Mouse (Mus musculus) thymus, postnatal 4 days (tissue): ENCODE data around the gene Hic2.

ENCODE experiments used
- DNase-seq: peaks from one replicate; pipeline ENCODE4 v3.0.0; 2021

The Hic2 gene

GRCm38 (mm10) chr16:17234499-17234895 is 1.1 kb downstream of the Hic2 start:
- peak; percentile 65 for DNase-seq

DNA sequence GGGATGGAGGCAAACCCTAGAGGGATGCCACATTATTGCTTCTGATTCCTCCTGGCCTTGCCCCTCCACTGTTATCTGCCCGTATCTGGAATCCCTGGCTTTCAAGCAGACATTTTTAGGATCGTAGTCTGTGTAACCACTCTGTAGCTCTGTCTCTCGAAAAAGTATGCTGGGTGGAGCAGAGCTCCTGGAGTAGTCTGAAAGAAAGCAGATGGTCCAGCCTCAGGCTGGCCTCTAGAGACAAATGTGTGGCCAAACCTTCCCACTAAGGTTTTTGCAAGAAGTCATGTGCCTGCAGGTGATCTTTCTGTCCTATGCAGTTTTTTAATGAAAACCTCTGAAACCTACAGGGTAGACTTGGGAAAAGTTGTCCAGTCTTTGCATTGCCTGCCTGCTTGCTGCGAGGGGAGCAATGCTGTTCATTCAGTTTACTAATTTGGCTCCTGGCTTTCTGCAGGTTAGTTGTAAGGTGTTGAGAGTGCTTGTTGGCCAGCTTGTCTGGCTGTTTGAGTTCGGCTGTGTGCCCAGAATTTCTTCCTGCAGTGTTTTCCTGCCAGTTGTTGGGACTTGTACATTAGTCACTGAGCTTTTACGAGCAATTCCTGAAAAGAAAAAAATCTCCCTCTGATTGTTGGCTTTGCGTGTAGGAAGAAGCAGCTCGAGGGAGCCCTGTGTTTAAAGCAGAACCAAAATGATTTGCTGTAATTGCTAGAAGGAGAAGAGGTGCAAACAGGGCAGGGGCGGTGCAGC is 1.7 kb downstream of the Hic2 start:
- DNase-seq = no peak

DNA sequence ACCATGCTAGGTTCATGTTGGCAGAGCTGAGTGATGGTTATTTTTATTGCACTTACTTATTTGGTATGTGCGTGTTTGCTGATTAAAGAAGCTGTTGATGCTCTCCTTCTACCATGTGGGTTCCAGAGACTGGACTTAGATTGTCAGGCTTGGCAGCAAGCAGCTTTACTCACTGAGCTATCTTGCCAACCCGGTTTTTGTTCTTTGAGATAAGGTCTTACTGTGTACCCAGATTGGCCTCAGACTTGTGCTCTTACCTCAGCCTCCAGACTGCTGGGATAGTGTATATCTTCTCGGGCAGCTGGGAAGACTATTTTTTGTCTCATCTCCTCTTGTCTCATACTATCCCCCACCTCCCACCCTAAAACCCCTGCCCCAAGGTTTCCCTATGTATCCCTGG is 4.3 kb downstream of the Hic2 start:
- DNase-seq = no peak

DNA sequence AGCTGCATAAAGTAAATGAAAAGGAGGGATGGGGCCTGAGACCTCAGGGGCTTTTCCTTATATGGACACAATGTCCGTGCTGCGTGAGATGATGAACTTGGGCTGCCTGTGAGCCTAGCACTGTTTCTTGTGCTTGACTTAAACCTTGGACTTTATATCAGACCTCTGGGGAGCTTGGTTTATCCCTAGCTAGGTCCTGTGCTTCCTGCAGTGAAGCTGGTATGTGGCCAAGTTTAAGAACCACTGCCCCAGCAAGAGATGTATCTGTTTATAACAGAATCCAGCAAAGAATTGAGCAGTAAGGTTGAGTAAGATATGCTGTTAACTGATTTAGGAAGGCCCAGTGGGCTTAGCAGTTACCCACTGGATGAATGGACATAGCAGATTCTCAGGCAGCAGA is 6.0 kb downstream of the Hic2 start:
- DNase-seq = no peak

DNA sequence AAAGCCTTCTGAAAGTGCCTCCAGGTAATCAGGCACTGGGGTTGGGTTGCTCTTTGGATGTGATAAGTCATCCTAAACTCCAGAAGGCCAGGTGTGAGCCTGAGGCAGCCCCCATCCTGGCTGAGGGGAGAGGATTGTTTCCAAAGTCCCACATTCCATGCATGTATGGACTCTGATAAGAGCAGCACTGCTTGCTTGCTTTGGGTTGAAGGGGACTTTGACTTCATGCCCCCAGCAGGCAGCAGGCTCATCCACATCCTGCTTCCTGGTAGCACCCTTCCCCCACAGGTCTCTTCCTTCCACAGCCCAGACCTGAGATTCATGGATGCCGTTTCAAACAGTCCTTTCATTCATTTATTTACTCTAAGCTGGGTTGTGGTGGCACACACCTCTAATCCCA is 10.4 kb downstream of the Hic2 start:
- DNase-seq = no peak

- no peak for DNase-seq
These were observed 11.6 kb downstream of the Hic2 start for GRCm38 (mm10) chr16:17244996-17245395.

GRCm38 (mm10) chr16:17247727-17248126 is 14.4 kb downstream of the Hic2 start:
- no peak for DNase-seq

DNA sequence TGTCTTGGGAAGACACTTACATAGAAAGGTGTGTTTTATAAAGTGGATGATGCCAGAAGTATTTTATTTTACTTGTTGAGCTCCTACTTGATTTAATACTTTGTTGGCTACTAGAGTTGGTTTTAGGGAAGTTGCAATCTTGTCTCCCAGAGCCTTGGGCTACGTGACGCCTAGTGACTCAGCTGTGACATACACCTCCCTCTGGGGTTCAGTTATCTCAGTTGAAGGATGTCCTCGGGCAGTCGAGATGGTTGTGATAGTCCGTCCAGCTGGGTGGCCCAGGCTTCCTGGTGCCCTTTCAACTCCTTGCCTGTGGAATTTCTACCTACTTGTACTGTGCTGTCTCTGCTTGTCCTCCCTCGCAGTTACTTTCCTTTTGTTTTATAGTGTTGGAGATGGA is 15.8 kb downstream of the Hic2 start:
- DNase-seq = no peak

GRCm38 (mm10) chr16:17251539-17251938 is 18.2 kb downstream of the Hic2 start:
- no peak for DNase-seq

DNA sequence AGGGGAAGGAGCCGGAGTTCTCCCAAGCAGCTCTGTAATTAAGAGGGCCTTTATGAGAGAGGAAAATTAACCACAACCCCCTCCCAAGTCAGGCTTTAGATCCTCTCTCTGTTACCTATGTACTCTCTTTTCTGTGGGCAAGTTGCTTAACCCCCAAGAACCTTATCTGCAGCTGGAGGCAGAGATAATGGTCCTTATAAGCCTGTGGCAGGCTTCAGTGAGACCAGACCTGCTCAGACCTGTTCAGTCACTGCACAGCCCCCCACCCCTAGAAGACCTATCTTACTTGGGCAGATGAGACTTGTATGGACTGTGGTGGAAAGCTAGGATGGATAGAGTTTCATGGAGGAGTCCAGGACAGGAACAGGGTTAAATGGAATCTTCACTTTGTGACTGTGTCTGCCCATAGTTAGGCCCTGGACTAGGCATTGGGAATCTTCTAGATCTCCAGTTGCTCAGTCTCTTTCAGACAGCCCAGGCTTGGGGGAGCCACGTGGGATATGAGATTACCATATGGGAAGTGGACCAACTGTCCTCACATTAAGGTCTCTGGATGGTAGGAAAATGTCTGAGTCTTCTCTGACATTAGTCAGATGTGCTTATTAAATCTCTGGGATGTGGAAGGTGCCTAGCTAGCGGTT is 18.8 kb downstream of the Hic2 start:
- no peak for DNase-seq

DNA sequence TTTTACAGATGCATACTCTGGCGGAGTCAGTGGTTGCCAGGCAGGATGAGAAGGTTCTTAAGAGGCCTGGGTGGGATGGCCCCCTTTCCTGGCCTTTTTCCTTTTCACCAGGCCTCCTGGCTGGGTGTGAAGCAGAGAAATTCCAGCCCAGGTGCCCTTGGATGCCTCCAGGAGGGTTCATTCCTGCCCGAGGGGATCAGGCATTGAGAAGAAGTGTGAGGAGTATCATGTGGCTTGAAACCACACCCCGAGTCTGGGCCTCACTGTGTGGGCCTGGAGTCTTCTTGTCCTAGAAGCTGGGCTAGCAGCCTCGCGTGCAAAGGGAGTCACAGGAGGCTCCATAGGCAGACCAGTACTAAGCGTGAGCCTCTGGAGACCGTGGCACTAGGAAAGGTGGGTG is 19.5 kb downstream of the Hic2 start:
- no peak for DNase-seq

DNA sequence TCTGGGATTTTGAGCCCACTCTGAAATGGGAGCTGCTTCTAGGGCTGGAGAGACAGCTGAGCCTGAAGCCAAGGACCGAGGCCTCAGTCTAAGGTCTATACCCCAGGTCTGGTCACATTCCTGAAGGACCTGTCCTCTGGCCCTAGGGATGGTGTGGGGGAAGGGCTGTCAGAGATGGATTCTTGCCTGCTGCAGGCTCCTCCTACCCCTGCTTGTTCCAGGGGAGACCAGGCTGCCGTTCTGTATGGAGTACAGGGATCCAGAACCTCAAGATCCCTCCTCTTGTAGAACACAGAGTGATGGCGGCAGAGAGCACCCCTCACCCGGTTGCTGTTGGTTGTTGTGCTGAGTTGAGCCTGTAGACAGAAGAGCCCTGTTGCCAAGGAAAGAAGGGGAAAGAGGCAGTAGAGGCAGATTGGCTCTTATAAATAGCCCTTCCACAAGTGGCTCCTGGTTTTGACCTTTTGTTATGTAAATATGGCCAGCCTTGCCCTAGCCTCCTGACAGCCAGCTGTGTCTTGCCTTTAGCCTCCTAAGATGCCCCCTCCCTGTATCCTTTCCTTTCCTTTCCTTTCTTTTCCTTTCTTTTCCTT is 20.7 kb downstream of the Hic2 start:
- DNase-seq = no peak

DNA sequence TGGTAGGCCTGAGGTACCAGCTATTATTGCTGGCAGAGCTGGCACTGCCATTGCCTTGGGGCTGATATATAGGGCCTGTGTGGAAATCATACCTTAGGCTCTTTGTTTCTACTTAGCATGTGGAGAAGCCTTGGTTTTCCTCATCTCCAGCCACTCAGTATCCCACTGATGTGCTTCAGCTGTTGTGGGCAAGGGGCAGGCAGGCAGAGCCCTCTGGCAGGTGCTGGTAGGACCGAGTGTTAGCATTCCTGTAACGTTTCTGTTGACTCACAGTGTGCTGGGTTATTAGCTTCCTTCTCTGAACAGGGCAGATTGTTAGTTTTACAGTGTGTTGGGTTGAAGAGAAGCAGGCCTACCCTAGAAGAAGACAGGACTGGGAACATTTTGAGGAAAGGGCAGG is 21.9 kb downstream of the Hic2 start:
- no peak for DNase-seq

GRCm38 (mm10) chr16:17257359-17257821 is 24.0 kb downstream of the Hic2 start:
- DNase-seq = no peak

GRCm38 (mm10) chr16:17258917-17259316 is 25.5 kb downstream of the Hic2 start:
- DNase-seq = no peak

GRCm38 (mm10) chr16:17261341-17261740 is 28.0 kb downstream of the Hic2 start:
- no peak for DNase-seq

GRCm38 (mm10) chr16:17266113-17266512 is 32.7 kb downstream of the Hic2 start:
- no peak for DNase-seq

DNA sequence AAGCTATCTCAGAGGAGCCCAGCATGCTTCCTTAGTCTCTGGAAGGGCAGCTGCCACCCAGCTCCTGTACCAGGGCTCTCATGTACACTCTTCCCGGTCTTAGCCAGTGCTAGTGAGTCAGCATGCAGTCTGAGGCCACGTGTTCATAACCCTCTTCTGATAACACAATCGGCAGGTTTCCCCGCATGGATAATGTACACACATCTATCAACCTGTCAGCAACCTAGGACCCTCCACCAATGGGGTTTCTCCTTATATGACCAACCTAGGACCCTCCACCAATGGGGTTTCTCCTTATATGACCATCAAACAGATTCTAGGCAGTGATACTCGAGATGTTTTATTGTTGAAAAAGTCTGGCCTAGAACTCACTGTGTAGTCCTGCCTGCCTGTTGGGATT is 34.6 kb downstream of the Hic2 start:
- DNase-seq = no peak

- DNase-seq = no peak
These were observed 36.5 kb downstream of the Hic2 start for GRCm38 (mm10) chr16:17269872-17270271.

GRCm38 (mm10) chr16:17271124-17271523 is 37.8 kb downstream of the Hic2 start:
- peak; percentile 67 for DNase-seq

GRCm38 (mm10) chr16:17271856-17272255 is 38.5 kb downstream of the Hic2 start:
- no peak for DNase-seq

DNA sequence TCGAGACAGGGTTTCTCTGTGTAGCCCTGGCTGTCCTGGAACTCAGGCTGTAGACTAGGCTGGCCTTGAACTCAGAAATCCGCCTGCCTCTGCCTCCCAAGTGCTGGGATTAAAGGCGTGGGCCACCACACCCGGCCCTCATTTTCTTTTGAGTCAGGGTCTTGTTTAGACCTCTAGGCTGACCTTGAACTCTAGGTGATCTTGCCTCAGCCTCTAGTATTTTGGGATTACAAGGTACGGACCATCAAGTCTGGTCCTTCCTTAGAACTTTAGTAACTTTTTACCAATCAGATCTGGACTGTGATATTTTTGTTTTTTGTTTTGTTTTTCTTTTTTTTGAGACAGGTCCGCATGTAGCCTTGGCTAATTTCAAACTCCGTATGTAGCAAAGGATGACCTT is 42.3 kb downstream of the Hic2 start, which contains the start of gene Tmem191c:
Tmem191c (plus strand) TSS at position 357 of the 400 bp plus-strand sequence.
- DNase-seq = no peak

DNA sequence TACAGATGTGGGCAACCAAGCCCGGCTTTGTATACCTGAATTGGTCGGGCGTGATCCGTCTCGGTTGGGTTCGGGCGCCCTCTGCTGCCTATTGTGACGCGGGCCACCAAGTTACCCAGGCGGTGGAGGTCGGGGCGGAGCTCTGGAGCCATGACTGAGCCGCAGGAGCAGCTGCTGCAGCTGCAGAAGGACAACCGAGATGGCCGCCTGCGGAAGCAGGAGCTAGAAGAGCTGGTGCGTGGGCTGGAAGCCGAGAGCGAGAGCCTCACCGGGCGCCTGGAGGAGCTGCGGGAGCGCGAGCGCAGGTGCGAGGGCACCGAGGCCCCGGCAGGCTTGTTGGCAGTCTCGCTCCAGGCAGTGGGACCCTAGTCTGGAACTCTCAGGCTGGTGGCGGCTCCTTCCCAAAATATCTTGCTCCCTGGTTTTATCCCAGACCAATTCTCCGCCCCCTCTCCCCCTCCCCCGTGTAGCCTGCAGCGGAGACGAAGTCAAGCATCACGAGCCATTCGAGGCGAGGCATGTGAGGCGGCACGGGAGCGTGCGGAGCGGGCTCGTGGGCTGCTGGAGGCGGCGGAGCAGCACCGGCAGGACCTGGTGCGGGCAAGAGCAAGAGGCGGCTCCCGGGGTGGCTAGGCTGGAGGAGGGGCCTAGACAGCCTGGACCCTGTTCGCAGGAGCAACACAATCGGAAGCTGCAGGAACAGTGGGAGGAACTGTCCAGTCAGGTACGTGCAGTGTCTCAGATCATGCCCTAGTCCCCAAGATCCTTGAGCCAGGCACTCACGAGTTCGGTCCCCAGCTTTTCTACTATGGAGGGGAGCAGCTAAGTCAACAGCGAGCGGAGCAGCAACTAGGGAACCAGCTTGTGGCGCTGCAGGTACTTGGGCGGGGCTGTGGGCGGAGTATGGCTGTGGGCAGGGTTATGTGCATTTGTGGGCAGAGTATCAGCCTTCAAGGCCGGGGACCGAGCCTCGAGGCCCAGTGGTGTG is 43.1 kb downstream of the Hic2 start:
- peak; percentile 99 for DNase-seq
